Mouse (Mus musculus): Measurements from ENCODE around the gene Sema3c. TPM values are rescaled to one million over a fixed set of nuclear protein-coding genes. Genes with fewer than 3 reads are reported as not detected.
"Not testable (repeated sequence)": the region's sequence is repeated elsewhere in the genome, so short reads cannot be mapped to it uniquely, and the experiment has no call there.

The Sema3c gene
- polyA plus RNA-seq (2016; fragmentation: Nextera tagmentation; extraction: Ambion mirVana), result 10.7 and 16.1 TPM in 2 replicates

- DNase-seq (ENCODE audit: low spot score), result peak; percentile 13
- peak within 1 kb of the TSS; percentile 86 for H3K27ac ChIP-seq (replicated peaks)
- H3K36me3 ChIP-seq, result no peaks in the 10 kb centered on the region
- WGBS, result 2% methylated on average over 16 of the region's 16 CpGs
- peaks cover 7% of the 10 kb centered on the region; the same call in 1 of the 2 replicates for H3K4me1 ChIP-seq
- peaks cover 13% of the 10 kb centered on the region; the same call in 1 of the 2 replicates for H3K27me3 ChIP-seq (ENCODE audit: low read depth, poor library complexity, severe bottlenecking)
- no peaks in the 10 kb centered on the region for H3K9me3 ChIP-seq (replicated peaks)
- H3K4me3 ChIP-seq, result peak within 1 kb of the TSS; percentile 68
Measured at GRCm38 (mm10) chr5:17573694-17574380, at the start of gene Sema3c. Gene Sema3c (plus strand): TSS chr5:17574281.

- WGBS, result 97% methylated on average over 2 of the region's 2 CpGs
- not testable (repeated sequence) for H3K4me3 ChIP-seq; DNase-seq (ENCODE audit: low spot score); H3K27me3 ChIP-seq (ENCODE audit: low read depth, poor library complexity, severe bottlenecking); H3K36me3 ChIP-seq; H3K27ac ChIP-seq (replicated peaks); H3K9me3 ChIP-seq (replicated peaks); H3K4me1 ChIP-seq
Measured at GRCm38 (mm10) chr5:17531165-17531564, 42.9 kb upstream of the Sema3c start.

DNA sequence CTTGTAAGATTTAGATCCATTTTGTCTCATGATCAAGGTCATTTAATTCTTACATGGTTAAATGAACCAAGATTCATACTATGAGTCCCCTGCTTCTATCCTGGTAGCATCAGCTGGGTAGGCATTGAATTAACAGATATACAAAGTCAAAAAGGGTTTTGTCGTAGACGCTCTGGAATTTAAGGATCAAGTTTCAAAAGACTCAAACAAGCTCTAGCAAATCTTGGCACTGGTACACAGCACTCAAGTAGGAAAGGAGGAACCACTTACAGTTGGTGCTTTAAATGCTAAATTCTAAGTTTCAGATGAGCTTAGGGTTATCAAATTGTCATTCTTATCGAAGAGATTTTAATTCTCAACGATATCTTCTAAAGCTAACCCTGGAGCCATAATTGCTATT lies 30.9 kb upstream of the Sema3c start:
- no peaks in the 10 kb centered on the region for H3K9me3 ChIP-seq (replicated peaks)
- WGBS, result 81% methylated on average over 4 of the region's 4 CpGs
- no peak overlapping the region for H3K27ac ChIP-seq (replicated peaks)
- H3K36me3 ChIP-seq, result no peaks in the 10 kb centered on the region
- no peaks in the 10 kb centered on the region for H3K4me1 ChIP-seq
- DNase-seq (ENCODE audit: low spot score), result no peak
- H3K27me3 ChIP-seq (ENCODE audit: low read depth, poor library complexity, severe bottlenecking), result no peaks in the 10 kb centered on the region
- no peak overlapping the region for H3K4me3 ChIP-seq

DNA sequence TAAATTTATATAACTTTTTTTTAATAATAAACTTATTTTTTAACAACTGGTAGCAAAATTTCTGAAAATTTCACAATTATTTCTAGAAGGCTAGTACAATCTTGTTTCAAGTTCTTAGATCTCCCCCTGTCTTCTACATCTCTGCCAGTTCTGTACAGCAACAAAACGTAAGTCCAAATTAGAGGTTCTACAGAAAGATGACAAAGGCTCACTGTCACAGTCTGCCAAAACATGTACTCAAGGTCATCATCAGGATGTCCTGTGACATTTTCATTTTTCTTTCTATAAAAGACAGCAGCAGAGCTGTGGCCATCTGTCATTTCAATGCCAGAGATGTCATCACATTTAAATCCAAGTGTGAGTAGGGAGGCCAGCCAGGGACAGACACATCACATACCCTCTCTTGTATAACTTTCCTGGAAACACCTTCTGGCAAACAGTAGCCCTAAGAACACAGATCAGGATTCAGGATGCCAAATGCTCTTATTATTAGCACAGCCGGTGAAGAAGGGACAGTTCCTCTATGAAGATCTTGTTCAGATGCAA lies 29.1 kb upstream of the Sema3c start:
- no peaks in the 10 kb centered on the region for H3K27me3 ChIP-seq (ENCODE audit: low read depth, poor library complexity, severe bottlenecking)
- no peak overlapping the region for H3K27ac ChIP-seq (replicated peaks)
- no peaks in the 10 kb centered on the region for H3K36me3 ChIP-seq
- H3K4me3 ChIP-seq, result no peak overlapping the region
- H3K4me1 ChIP-seq, result no peaks in the 10 kb centered on the region
- DNase-seq (ENCODE audit: low spot score), result no peak
- 89% methylated on average over 2 of the region's 2 CpGs for WGBS
- no peaks in the 10 kb centered on the region for H3K9me3 ChIP-seq (replicated peaks)

DNA sequence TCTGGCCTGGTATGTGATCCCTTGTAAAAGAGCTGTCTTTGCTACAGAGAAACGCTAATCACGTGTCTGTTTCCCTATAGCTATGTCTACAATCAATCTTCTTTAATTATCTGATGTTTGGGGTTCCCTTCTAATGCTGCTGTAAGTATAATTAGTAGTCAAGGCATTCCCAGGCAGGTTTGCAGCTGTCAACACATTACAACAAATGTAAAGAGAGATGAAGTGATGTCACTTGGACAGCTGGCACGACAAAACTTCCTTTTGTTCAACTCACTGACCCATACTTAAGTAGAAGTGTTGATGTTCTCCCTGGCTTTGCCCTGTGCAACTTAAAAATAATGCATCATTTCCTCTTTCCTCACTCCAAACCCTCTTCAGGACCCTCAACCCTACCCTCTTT lies 22.4 kb upstream of the Sema3c start:
- WGBS, result 81% methylated on average over 3 of the region's 3 CpGs
- Histone ChIP-seq H3K9me3 (replicated peaks) (no peaks in the 10 kb centered on the region), H3K27me3 (ENCODE audit: low read depth, poor library complexity, severe bottlenecking) (no peaks in the 10 kb centered on the region), H3K4me3 (no peak overlapping the region), H3K36me3 (no peaks in the 10 kb centered on the region), H3K27ac (replicated peaks) (no peak overlapping the region), H3K4me1 (0 out of 2 replicates have a peak, but pooled peaks cover 3% of the 10 kb centered on the region)
- no peak for DNase-seq (ENCODE audit: low spot score)

DNA sequence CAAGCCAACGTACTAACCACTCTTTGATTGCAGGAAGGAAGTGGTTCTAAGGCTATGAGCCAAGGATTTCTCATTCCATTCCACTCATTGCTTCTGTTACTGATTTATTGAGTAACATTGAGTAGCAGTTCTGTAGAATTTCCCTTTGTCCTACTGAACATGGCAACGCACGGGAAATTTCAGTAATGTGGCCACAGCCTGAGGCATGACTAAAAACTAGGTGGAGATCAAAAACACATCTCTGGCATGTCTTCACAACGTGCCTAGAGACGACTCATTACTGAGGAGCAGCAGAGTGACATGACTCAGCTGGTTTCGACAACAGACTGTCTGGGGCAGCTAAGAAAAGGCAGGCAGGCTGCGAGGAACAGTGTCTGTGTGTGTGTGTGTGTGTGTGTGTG lies 18.0 kb upstream of the Sema3c start:
- Histone ChIP-seq H3K27ac (replicated peaks) (no peak overlapping the region), H3K36me3 (no peaks in the 10 kb centered on the region), H3K27me3 (ENCODE audit: low read depth, poor library complexity, severe bottlenecking) (no peaks in the 10 kb centered on the region), H3K4me3 (no peak overlapping the region), H3K9me3 (replicated peaks) (no peaks in the 10 kb centered on the region), H3K4me1 (no peaks in the 10 kb centered on the region)
- no peak for DNase-seq (ENCODE audit: low spot score)
- WGBS, result 75% methylated on average over 7 of the region's 7 CpGs

DNA sequence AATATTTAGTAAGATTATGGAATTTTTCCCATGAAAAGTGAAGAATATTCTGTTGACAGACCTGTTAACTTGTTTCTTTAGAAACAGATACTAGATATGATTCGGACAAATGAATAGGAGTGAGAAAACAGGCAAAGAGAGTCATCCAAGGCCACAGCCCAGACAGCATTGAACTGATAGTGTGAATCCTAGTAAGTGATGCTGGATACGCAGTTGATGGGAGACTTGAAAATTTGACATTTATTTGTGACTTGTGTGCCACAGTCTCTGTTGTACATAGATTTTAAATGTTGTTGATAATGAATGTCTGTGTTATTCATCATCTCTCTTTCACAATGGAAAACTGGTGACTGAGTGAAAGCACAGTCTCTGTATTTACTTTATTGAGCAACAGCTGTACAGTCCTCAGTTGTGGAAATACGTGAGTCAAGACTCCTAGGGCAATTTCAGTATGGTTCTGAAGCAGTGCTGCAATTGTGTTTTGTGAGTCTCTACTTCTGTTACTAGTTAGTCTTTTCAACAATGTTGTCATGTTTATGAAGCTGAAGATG lies 17.3 kb upstream of the Sema3c start:
- WGBS, result 89% methylated on average over 3 of the region's 3 CpGs
- no peak for DNase-seq (ENCODE audit: low spot score)
- no peaks in the 10 kb centered on the region for H3K9me3 ChIP-seq (replicated peaks)

DNA sequence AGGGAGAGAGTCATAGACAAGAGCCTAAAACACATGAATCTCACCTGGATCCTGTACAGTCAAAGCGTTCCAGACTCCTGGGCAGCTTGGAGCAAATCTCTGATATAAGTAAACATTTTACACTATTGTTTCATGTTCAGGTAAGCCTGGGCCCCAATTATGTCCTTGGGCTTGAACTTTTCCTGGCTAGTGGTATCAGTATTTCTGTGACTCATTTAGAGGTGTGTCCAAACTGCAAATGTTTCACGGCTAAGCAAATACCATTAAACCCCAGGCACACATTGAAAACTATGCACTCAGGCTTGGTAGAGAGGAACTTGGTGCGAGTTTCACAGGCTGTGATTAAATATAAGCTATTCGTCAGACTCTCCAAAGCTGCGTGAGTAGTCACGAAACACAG lies 2.5 kb upstream of the Sema3c start:
- no peak overlapping the region for H3K4me3 ChIP-seq
- DNase-seq (ENCODE audit: low spot score), result no peak
- H3K27me3 ChIP-seq (ENCODE audit: low read depth, poor library complexity, severe bottlenecking), result peaks cover 13% of the 10 kb centered on the region; the same call in 1 of the 2 replicates
- peaks cover 7% of the 10 kb centered on the region; the same call in 1 of the 2 replicates for H3K4me1 ChIP-seq
- no peaks in the 10 kb centered on the region for H3K36me3 ChIP-seq
- WGBS, result 91% methylated on average over 6 of the region's 6 CpGs
- H3K9me3 ChIP-seq (replicated peaks), result no peaks in the 10 kb centered on the region
- H3K27ac ChIP-seq (replicated peaks), result no peak overlapping the region

More for the DNA sequence above, 17.3 kb upstream of the Sema3c start:
- no peak overlapping the region for H3K4me3 ChIP-seq
- H3K27ac ChIP-seq (replicated peaks), result no peak overlapping the region
- no peaks in the 10 kb centered on the region for H3K4me1 ChIP-seq
- H3K27me3 ChIP-seq (ENCODE audit: low read depth, poor library complexity, severe bottlenecking), result no peaks in the 10 kb centered on the region
- no peaks in the 10 kb centered on the region for H3K36me3 ChIP-seq

DNA sequence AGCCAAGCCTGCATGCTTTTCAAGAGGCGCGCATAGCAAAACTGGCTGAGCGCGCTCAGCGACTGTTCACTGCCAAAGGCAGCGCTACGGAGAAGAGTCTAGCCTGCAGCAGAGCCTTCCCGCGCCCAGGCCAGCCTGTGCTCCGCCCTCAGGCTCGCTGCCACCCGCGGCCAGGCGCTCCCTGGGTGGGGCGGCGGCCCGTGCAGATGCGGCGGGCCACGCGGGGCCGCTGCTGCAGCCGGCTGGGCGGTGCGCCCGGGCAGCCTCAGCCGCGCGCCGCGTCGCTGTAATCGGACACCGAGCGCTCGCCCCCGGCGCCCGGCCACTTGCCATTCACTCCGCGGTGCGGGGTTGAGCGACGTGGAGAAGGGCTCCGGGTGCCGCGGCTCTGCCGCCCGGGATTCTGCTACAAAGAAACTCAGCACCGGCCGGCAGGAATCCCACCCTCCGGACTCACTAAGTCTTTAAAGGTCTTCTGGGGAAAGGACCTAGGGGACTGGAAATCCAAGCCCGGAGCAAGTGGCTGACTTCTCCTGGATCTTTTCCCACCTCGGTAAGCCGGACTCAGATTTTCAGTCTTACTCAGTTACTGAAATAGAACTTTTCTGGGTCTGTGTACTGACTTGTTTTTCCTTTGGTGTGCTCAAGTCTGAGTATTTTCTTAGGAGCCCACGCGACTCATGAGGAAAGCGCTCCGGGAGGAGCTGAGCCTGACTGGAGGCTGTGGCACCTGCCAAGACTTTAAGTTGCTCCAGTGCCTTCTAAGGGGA lies 517 bp downstream of the Sema3c start:
- peaks cover 13% of the 10 kb centered on the region; the same call in 1 of the 2 replicates for H3K27me3 ChIP-seq (ENCODE audit: low read depth, poor library complexity, severe bottlenecking)
- no peaks in the 10 kb centered on the region for H3K9me3 ChIP-seq (replicated peaks)
- peak overlapping the region; percentile 68 for H3K4me3 ChIP-seq
- WGBS, result under 1% methylated on average over 59 of the region's 59 CpGs
- H3K4me1 ChIP-seq, result peaks cover 7% of the 10 kb centered on the region; the same call in 1 of the 2 replicates
- peak overlapping the region; percentile 86 for H3K27ac ChIP-seq (replicated peaks)
- peak; percentile 83 for DNase-seq (ENCODE audit: low spot score)
- H3K36me3 ChIP-seq, result no peaks in the 10 kb centered on the region

GRCm38 (mm10) chr5:17575183-17575495 lies 1.1 kb downstream of the Sema3c start:
- no peak for DNase-seq (ENCODE audit: low spot score)
- H3K36me3 ChIP-seq, result no peaks in the 10 kb centered on the region
- peaks cover 13% of the 10 kb centered on the region; the same call in 1 of the 2 replicates for H3K27me3 ChIP-seq (ENCODE audit: low read depth, poor library complexity, severe bottlenecking)
- H3K27ac ChIP-seq (replicated peaks), result no peak overlapping the region; the same call in 1 of the 2 replicates
- 24% methylated on average over 7 of the region's 7 CpGs for WGBS
- peaks cover 7% of the 10 kb centered on the region; the same call in 1 of the 2 replicates for H3K4me1 ChIP-seq
- peak overlapping the region; percentile 68 for H3K4me3 ChIP-seq
- H3K9me3 ChIP-seq (replicated peaks), result no peaks in the 10 kb centered on the region

GRCm38 (mm10) chr5:17576069-17576468 lies 2.0 kb downstream of the Sema3c start:
- Histone ChIP-seq H3K4me1 (peaks cover 7% of the 10 kb centered on the region; the same call in 1 of the 2 replicates), H3K4me3 (no peak overlapping the region), H3K36me3 (no peaks in the 10 kb centered on the region), H3K27ac (replicated peaks) (no peak overlapping the region), H3K27me3 (ENCODE audit: low read depth, poor library complexity, severe bottlenecking) (peaks cover 13% of the 10 kb centered on the region; the same call in 1 of the 2 replicates), H3K9me3 (replicated peaks) (no peaks in the 10 kb centered on the region)
- DNase-seq (ENCODE audit: low spot score), result no peak
- WGBS, result 67% methylated on average over 2 of the region's 2 CpGs

GRCm38 (mm10) chr5:17582047-17582515 lies 8.0 kb downstream of the Sema3c start:
- H3K4me1 ChIP-seq, result peaks cover 10% of the 10 kb centered on the region
- H3K36me3 ChIP-seq, result no peaks in the 10 kb centered on the region
- no peak for DNase-seq (ENCODE audit: low spot score)
- H3K27ac ChIP-seq (replicated peaks), result no peak overlapping the region
- 62% methylated on average over 2 of the region's 2 CpGs for WGBS
- H3K9me3 ChIP-seq (replicated peaks), result no peaks in the 10 kb centered on the region
- H3K4me3 ChIP-seq, result no peak overlapping the region
- H3K27me3 ChIP-seq (ENCODE audit: low read depth, poor library complexity, severe bottlenecking), result no peaks in the 10 kb centered on the region
